Mouse (Mus musculus) heart, postnatal 36 days (tissue): ENCODE data around the gene Tmem129. TPM values are rescaled to one million over a fixed set of nuclear protein-coding genes. Genes with fewer than 3 reads are reported as not detected.

Experiments used
- DNase-seq, 2 experiments: peaks; one replicate each; pipeline ENCODE4 v3.0.0; 2021 to 2022
- intact Hi-C: fragments of 180-260 bp; cut with DNase I; formaldehyde crosslinking; loops from one replicate; pipeline ENCODE4 v1.15.1; 2025
- total RNA-seq, 2 experiments: library from RNA; stranded (reverse); gene quantifications; 2 replicates each; pipeline ENCODE4 v1.2.3; 2021

The Tmem129 gene
- total RNA-seq, 2 experiments from 2014 or later: 20.8 to 21.0 TPM

DNA sequence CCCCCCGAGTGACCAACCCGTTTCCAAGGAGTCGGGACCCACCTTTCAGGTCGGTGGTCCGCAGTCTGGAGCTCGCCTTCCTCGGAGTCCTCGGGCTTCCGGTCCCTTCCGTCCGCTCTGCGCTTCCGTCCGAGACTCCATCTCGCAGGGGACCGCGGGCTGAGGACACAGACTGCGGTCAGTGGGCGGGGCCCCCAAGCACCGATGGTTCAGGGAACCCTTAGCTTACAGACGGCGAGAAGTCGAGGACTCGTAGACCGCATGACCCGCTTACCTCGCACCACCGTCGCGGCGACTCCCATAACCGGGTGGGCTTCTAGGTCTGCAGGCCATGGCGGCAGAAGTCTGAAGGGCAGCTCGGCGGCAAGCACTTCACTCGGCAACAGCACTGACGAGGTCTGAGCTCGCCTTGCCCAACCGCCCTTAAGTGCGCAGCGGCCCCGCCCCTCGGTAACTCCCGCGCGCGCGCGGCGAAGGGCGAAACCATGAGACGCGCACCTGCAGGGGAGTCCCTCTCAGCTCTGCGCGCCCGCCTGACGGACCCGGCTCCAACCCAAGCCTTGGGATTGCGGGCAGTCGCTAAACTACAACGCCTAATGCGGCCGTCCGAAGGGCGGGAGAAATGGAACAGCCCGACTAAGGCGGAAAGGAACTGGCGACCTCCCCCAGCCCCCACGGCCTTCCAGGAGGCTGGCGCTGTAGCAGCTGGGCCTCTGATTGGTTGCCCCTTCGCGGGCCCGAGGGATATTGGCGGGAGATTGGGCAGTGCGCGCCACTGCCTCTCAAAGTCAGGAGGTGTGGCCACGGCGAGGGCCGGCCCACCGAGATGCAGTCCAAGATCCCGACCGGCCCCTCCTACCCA is 6.1 kb downstream of the Tmem129 start, which contains the start of gene Slbp:
Slbp (minus strand) TSS at position 654 of the 862 bp plus-strand sequence.
- DNase-seq: peak; percentile 95 to 99
- intact Hi-C loops: loop anchor here (5.0 to 10.0 kb wide), 3 partner anchors 170 to 533 kb away; partner anchors contain the start of genes Mxd4, Nelfa and Nsd2

DNA sequence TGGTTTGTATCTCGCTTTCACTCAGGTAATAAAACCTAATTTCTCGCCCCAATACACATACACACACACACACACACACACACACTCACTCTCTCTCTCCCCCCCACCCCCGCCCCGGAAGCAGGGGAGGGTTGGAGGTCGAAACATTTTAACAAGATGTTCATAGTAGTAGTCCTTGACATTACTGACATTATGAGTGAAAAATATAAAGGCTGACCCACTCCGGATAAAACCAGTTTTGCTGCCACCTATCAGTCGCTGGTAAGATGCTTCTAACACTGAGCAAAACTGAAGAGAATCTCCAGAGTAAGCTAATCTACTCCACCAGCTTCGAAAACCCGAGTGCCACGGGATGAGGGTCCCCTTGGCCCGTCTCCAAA is 6.7 kb downstream of the Tmem129 start:
- DNase-seq: no peak
- intact Hi-C loops: loop anchor here (5.0 to 10.0 kb wide), 3 partner anchors 171 to 533 kb away; partner anchors contain the start of genes Mxd4, Nelfa and Nsd2

- intact Hi-C loops: loop anchor here (5.0 to 10.0 kb wide), 3 partner anchors 171 to 534 kb away; partner anchors contain the start of genes Mxd4, Nelfa and Nsd2
- DNase-seq: no peak
These were observed 7.2 kb downstream of the Tmem129 start for GRCm38 (mm10) chr5:33651017-33651416.

- peak; percentile 36 to 39 for DNase-seq
- intact Hi-C loops: no loop called here
These were observed 17.6 kb downstream of the Tmem129 start for GRCm38 (mm10) chr5:33640652-33641051.

GRCm38 (mm10) chr5:33638826-33639225 is 19.4 kb downstream of the Tmem129 start:
- intact Hi-C loops: no loop called here

DNA sequence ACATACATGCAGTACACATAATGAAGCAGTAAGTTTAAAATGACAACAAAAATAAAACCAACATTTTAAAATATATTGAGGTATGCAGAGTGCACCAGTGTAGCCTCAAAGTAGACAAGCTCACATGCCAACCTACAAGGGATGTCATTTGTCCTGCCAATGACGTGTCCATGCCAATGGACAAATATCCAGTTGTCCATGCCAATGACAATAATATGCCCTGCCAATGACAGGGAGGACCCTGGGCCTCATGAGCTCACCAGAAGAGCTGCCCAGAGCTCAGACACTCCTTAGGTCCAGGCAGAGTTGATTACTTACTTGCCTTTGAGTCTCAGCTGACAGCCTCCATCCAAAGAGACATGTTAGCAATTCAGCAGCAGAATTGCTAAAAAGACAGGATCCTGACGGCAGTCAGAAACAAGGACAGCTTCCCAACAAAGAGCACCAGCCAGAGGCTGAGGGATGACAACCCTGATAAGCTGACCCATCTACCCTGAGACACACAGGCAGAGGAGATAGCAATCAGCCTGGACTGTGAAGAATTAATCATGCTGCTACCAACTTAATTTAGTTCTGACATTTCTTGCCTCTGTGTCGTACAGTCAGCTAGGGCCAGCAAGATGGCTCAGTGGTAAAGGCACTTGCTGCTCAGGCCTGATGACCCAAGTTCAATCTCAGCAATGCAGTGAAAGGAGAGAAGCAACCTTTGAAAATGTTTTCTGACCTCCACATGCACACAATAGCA is 20.4 kb downstream of the Tmem129 start:
- no peak for DNase-seq
- intact Hi-C loops: no loop called here

More at GRCm38 (mm10) chr5:33638826-33639225, 19.4 kb downstream of the Tmem129 start:
- no peak for DNase-seq

- DNase-seq: no peak
- intact Hi-C loops: no loop called here
These were observed 22.9 kb downstream of the Tmem129 start for GRCm38 (mm10) chr5:33635361-33635760.

GRCm38 (mm10) chr5:33632526-33632925 is 25.7 kb downstream of the Tmem129 start:
- DNase-seq: no peak
- intact Hi-C loops: no loop called here

DNA sequence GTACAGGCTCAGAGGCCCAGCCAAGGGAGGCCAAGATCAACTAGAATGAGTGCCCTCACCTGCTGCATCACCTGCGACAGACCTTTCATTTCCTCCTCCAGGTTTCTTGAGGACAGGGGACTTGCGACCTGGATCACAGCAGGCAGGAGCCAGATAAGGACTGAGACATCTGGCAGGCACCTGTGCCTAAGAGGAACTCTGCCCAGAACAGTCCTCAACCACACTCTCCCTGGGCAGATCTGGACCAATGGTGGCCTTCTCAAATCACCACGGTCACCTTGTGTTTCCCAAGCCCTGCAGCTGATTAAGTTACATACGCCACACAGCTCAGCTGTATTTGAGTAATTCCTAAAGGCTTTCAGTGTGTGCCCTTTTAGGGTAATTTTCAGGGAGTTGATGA is 27.6 kb downstream of the Tmem129 start:
- DNase-seq: peak; percentile 11 to 30
- intact Hi-C loops: loop anchor here (2.0 kb wide), 1 partner anchor 28 kb away; the partner anchor contains the start of genes Tacc3 and Tmem129

- peak in 1 of 2 experiments; percentile 45 for DNase-seq
- intact Hi-C loops: loop anchor here (2.0 kb wide), 1 partner anchor 29 kb away; the partner anchor contains the start of genes Tacc3 and Tmem129
These were observed 28.2 kb downstream of the Tmem129 start for GRCm38 (mm10) chr5:33630061-33630460.

DNA sequence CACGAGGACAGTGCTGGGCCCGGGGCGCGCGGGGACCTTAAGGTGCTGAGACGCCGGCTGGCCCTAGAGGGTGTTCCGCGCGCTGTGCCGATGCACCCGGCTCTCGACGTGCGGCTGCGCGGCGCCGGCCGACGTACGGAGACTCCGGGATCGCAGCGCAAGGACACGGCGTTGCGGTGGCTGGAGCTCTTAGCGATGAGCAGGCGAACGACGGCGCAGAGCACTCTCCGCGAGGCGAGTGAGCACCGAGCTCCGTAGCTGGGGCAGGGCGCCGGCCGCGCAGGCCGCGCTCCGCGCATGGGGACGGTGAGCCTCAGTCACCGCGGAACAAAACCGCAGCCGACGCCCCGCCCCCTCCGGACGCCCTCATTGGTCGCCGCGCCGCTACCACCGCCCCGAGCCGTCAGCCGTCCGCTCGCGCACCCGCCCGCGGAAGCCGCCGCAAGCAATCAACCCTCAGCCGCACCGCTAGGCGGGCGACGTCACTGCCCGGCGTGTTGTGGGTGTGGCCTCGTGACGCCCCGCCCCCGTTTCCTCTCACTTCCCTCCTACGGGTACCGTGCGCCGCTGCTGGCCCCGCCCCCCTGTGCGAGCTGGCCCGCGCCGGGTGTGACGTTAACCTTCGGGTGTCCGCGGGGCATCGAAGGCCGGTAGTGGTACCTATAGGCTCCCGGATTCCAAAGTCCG is 28.8 kb downstream of the Tmem129 start, which contains the start of the genes Fam53a and Gm9903:
Fam53a (minus strand) TSS at position 335 of the 687 bp plus-strand sequence.
Gm9903 (plus strand) TSS at position 625 of the 687 bp plus-strand sequence.
- DNase-seq: peak; percentile 100
- intact Hi-C loops: loop anchor here (10.0 kb wide), 1 partner anchor 355 kb away; the partner anchor contains the start of gene Ctbp1

DNA sequence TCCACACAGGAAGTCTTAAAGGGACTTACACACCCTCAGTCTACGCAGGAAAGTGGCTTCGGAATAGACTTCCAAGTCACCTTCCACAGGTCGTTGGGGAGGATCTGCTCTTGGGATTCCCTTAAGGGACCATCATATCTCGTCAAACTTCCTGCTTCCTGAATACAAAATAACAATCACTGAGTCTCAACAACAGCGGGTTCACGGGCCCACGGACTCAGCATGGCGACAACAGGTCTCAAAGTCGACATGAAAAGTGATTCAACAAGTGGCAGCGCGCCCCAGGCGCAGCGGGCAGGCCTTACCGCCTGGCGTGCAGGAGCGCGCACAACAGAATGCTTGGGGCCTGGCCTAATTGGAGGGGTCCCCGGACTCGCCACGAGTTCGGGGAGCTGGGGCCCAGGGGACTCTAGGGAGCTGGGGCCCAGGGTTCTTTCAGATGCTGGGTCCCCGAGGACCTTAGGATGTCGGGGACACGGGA is 29.4 kb downstream of the Tmem129 start:
- intact Hi-C loops: loop anchor here (10.0 kb wide), 1 partner anchor 354 kb away; the partner anchor contains the start of gene Ctbp1
- no peak for DNase-seq

DNA sequence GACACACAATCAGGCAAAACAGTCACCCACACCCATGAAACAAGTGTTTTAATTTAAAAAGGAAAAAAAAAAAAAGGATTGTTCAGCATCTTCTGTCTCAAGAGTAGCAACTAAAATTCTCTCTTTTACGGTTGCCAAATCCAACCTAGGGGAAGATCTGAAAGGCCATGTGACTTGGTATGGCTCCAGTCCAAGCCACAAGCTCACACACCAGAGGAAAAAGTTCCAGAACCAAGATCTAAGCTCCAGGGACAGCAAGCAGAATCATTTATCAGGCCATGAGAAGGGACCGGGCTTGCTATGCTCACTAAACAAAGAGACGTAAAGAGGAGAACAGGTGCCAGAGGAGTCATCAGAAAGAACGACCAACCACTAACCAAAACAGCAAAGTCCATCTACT is 30.2 kb downstream of the Tmem129 start:
- intact Hi-C loops: loop anchor here (10.0 kb wide), 1 partner anchor 353 kb away; the partner anchor contains the start of gene Ctbp1
- DNase-seq: peak in 1 of 2 experiments; percentile 29

DNA sequence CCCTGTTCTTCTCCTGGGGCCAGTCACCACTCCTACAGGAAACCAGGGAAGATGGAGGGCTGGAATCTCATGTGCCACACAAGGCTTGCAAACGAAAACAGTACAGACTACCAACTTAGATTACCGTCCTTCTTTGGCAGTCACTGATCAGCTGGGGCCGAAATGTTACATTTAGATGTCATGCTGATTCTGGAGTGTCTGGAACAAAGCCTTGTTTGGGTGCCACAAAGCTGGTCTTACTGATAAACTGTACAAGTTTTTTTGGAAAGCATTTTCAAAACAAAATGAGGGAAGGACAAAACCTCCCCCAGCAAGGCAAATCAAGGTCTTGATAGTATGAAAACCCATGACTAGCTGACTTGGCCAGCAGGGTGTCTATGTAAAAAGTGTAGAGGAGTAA is 34.5 kb downstream of the Tmem129 start:
- intact Hi-C loops: loop anchor here (10.0 kb wide), 1 partner anchor 349 kb away; the partner anchor contains the start of gene Ctbp1
- DNase-seq: no peak

DNA sequence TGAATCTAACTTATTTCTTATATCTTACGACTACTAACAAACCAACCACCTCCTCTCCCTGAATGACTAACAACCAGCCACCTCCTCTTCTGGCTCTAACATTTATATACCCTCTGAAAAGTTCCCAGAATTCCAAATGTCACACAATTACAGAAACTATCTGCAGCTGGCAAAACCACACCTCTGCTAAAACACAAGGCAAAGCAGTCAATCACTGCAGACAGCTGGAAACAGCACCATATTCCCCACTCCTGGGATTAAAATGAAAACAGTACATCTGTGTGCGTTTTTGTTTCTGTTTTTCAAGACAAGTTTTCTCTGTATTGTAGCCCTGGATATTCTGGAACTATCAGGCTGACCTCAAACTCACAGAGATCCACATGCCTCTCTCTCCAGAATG is 35.5 kb downstream of the Tmem129 start:
- no peak for DNase-seq
- intact Hi-C loops: loop anchor here (10.0 kb wide), 1 partner anchor 348 kb away; the partner anchor contains the start of gene Ctbp1

GRCm38 (mm10) chr5:33614391-33614790 is 43.8 kb downstream of the Tmem129 start:
- intact Hi-C loops: no loop called here
- DNase-seq: no peak

GRCm38 (mm10) chr5:33611795-33612194 is 46.4 kb downstream of the Tmem129 start:
- DNase-seq: no peak
- intact Hi-C loops: no loop called here

DNA sequence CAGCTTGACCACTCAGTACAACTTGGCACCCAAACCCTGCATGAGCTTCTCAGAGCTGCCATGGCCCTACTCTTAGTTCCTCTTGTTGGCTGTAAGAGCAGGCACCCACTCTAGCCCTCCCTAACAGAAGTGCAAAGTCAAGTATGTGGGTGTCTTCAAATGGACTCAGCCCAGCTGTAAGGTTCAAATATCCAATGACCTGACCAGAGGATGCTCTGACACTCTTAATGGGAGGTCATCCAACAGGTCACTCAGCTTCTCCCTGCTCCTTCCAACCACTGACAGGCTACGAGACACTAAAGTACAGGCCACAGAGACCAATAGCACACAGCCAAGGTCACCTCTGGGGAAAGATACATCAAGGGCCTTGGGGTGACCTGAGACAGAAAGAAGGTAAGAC is 49.0 kb downstream of the Tmem129 start:
- intact Hi-C loops: no loop called here

GRCm38 (mm10) chr5:33607434-33607833 is 50.8 kb downstream of the Tmem129 start:
- intact Hi-C loops: no loop called here
- no peak for DNase-seq

More for the DNA sequence above, 49.0 kb downstream of the Tmem129 start:
- DNase-seq: no peak

- no peak for DNase-seq
- intact Hi-C loops: no loop called here
These were observed 51.6 kb downstream of the Tmem129 start for GRCm38 (mm10) chr5:33606631-33607030.
